Mouse (Mus musculus): ENCODE measurements around the gene Sesn2. TPM values are rescaled to one million over a fixed set of nuclear protein-coding genes. Genes with fewer than 3 reads are reported as not detected.

Sesn2 gene
- polyA plus RNA-seq, 1 experiment from 2014 or later, result 6.4 TPM

- no peaks in the 10 kb centered on the region for H3K27me3 ChIP-seq (replicated peaks; ENCODE audit: control insufficient read depth, insufficient read depth, low read length)
- DNase-seq (ENCODE audit: low spot score) (peak; percentile 98), ATAC-seq (ENCODE audit: low read depth) (peak; percentile 89)
- no peaks in the 10 kb centered on the region for H3K9me3 ChIP-seq (ENCODE audit: control insufficient read depth, low read length)
- 0% methylated on average over 63 of the region's 63 CpGs for WGBS
- H3K4me2 ChIP-seq (ENCODE audit: low read depth, low read length), result peak within 1 kb of the TSS; percentile 92
- peak within 1 kb of the TSS; percentile 70 for H3K4me3 ChIP-seq (ENCODE audit: low read depth, low read length)
- peak within 1 kb of the TSS; percentile 94 for H3K27ac ChIP-seq (replicated peaks; ENCODE audit: low read depth, low read length)
- peaks cover 14% of the 10 kb centered on the region for H3K4me1 ChIP-seq (ENCODE audit: control insufficient read depth, insufficient read depth, low read length)
- peaks cover 32% of the 10 kb centered on the region for H3K36me3 ChIP-seq (ENCODE audit: control insufficient read depth, insufficient read depth, low read length)
- H3K9ac ChIP-seq (ENCODE audit: low read depth, low read length), result peak within 1 kb of the TSS; percentile 89
These were observed 22.9 kb upstream of the Sesn2 start, which contains the start of gene Atpif1 for GRCm38 (mm10) chr4:132532981-132533916. Gene Atpif1, minus strand, starts transcription at chr4:132533659.

- H3K4me2 ChIP-seq (ENCODE audit: low read depth, low read length), result peak overlapping the region; percentile 92
- H3K4me1 ChIP-seq (ENCODE audit: control insufficient read depth, insufficient read depth, low read length), result peaks cover 14% of the 10 kb centered on the region
- peak overlapping the region; percentile 70 for H3K4me3 ChIP-seq (ENCODE audit: low read depth, low read length)
- DNase-seq (ENCODE audit: low spot score) (peak; percentile 25), ATAC-seq (ENCODE audit: low read depth) (peak; percentile 19; the same call in 1 of the 2 replicates)
- peaks cover 24% of the 10 kb centered on the region for H3K36me3 ChIP-seq (ENCODE audit: control insufficient read depth, insufficient read depth, low read length)
- H3K9ac ChIP-seq (ENCODE audit: low read depth, low read length), result peak overlapping the region; percentile 89
- H3K27me3 ChIP-seq (replicated peaks; ENCODE audit: control insufficient read depth, insufficient read depth, low read length), result no peaks in the 10 kb centered on the region
- H3K27ac ChIP-seq (replicated peaks; ENCODE audit: low read depth, low read length), result peak overlapping the region; percentile 94
- H3K9me3 ChIP-seq (ENCODE audit: control insufficient read depth, low read length), result no peaks in the 10 kb centered on the region
- 15% methylated on average over 5 of the region's 5 CpGs for WGBS
These were observed 22.2 kb upstream of the Sesn2 start for GRCm38 (mm10) chr4:132532496-132532895.

DNA sequence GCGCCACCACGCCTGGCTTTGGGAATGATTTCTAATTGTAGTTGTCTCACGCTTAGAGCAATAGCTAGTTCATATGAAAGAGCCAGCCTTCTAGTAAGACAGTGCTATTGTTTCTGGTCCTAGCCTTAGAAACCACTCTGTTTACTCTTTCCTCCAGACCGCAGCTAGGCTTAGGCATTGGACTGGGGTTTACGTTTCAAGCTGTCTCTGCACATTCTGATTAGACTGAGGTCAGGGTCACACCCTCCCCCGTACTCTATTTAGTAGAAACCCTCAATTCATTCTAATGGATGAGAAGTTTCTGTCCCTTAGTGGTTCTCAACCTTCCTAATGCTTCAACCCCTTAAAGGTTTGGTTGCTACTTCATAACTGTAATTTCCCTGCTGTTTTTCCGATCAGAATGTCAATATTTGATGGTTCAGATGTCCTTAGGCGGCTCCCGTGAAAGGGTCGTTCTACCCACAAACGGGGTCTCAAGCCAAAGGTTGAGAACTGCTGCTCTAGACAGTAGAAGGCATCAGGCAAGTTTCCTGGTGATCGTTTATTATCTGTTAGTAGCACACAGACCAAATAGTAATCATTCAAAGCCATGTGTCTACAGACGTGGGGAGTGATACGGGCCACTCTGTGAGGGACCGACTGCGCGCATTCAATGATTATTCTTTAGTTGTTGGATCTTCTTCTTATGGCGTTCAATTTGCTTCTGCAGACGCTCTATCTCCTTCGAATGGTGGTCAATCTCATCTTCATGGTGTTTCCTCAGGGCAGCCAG lies 19.9 kb upstream of the Sesn2 start:
- DNase-seq (ENCODE audit: low spot score) (no peak), ATAC-seq (ENCODE audit: low read depth) (no peak)
- Histone ChIP-seq H3K4me1 (ENCODE audit: control insufficient read depth, insufficient read depth, low read length) (peaks cover 7% of the 10 kb centered on the region; the same call in 1 of the 2 replicates), H3K9ac (ENCODE audit: low read depth, low read length) (no peak overlapping the region), H3K4me2 (ENCODE audit: low read depth, low read length) (no peak overlapping the region), H3K9me3 (ENCODE audit: control insufficient read depth, low read length) (no peaks in the 10 kb centered on the region), H3K27me3 (replicated peaks; ENCODE audit: control insufficient read depth, insufficient read depth, low read length) (no peaks in the 10 kb centered on the region), H3K36me3 (ENCODE audit: control insufficient read depth, insufficient read depth, low read length) (peaks cover 24% of the 10 kb centered on the region), H3K4me3 (ENCODE audit: low read depth, low read length) (no peak overlapping the region), H3K27ac (replicated peaks; ENCODE audit: low read depth, low read length) (no peak overlapping the region)
- WGBS, result 94% methylated on average over 20 of the region's 20 CpGs

- peaks cover 11% of the 10 kb centered on the region for H3K4me1 ChIP-seq (ENCODE audit: control insufficient read depth, insufficient read depth, low read length)
- no peaks in the 10 kb centered on the region for H3K9me3 ChIP-seq (ENCODE audit: control insufficient read depth, low read length)
- 83% methylated on average over 4 of the region's 4 CpGs for WGBS
- no peak overlapping the region for H3K4me2 ChIP-seq (ENCODE audit: low read depth, low read length)
- H3K9ac ChIP-seq (ENCODE audit: low read depth, low read length), result no peak overlapping the region
- H3K36me3 ChIP-seq (ENCODE audit: control insufficient read depth, insufficient read depth, low read length), result peaks cover 24% of the 10 kb centered on the region
- no peaks in the 10 kb centered on the region for H3K27me3 ChIP-seq (replicated peaks; ENCODE audit: control insufficient read depth, insufficient read depth, low read length)
- no peak overlapping the region for H3K4me3 ChIP-seq (ENCODE audit: low read depth, low read length)
- H3K27ac ChIP-seq (replicated peaks; ENCODE audit: low read depth, low read length), result no peak overlapping the region
- ATAC-seq (ENCODE audit: low read depth) (no peak), DNase-seq (ENCODE audit: low spot score) (no peak)
These were observed 19.0 kb upstream of the Sesn2 start for GRCm38 (mm10) chr4:132529344-132529743.

GRCm38 (mm10) chr4:132527917-132528522 lies 17.7 kb upstream of the Sesn2 start:
- 86% methylated on average over 8 of the region's 8 CpGs for WGBS
- peaks cover 24% of the 10 kb centered on the region for H3K36me3 ChIP-seq (ENCODE audit: control insufficient read depth, insufficient read depth, low read length)
- no peak overlapping the region for H3K9ac ChIP-seq (ENCODE audit: low read depth, low read length)
- H3K27ac ChIP-seq (replicated peaks; ENCODE audit: low read depth, low read length), result no peak overlapping the region
- peak; percentile 23 for DNase-seq (ENCODE audit: low spot score)
- H3K4me3 ChIP-seq (ENCODE audit: low read depth, low read length), result no peak overlapping the region
- H3K9me3 ChIP-seq (ENCODE audit: control insufficient read depth, low read length), result no peaks in the 10 kb centered on the region
- ATAC-seq (ENCODE audit: low read depth), result no peak
- H3K27me3 ChIP-seq (replicated peaks; ENCODE audit: control insufficient read depth, insufficient read depth, low read length), result no peaks in the 10 kb centered on the region
- H3K4me1 ChIP-seq (ENCODE audit: control insufficient read depth, insufficient read depth, low read length), result peaks cover 12% of the 10 kb centered on the region
- H3K4me2 ChIP-seq (ENCODE audit: low read depth, low read length), result no peak overlapping the region

DNA sequence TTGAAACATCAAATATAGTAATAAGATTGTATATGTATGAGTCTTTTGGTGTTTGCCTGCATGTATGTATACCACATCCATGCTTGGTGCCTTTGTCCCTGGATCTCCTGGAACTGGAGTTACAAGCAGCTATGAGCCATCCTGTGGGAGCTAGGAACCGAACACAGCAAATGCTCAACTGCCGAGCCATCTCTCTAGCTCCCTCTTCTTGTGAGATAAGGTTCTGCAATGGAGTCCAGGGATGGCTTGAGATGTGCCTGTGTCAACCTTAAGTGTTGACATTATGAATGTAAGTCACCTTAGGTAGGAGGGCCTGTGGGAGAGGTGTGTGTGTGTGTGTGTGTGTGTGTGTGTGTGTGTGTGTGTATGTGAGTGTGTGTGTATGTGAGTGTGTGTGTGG lies 16.4 kb upstream of the Sesn2 start:
- H3K4me2 ChIP-seq (ENCODE audit: low read depth, low read length), result no peak overlapping the region
- H3K4me1 ChIP-seq (ENCODE audit: control insufficient read depth, insufficient read depth, low read length), result peaks cover 7% of the 10 kb centered on the region
- H3K9ac ChIP-seq (ENCODE audit: low read depth, low read length), result no peak overlapping the region
- 45% methylated on average over 2 of the region's 2 CpGs for WGBS
- ATAC-seq (ENCODE audit: low read depth), result no peak
- no peak for DNase-seq (ENCODE audit: low spot score)
- no peaks in the 10 kb centered on the region for H3K27me3 ChIP-seq (replicated peaks; ENCODE audit: control insufficient read depth, insufficient read depth, low read length)
- no peaks in the 10 kb centered on the region for H3K9me3 ChIP-seq (ENCODE audit: control insufficient read depth, low read length)
- H3K36me3 ChIP-seq (ENCODE audit: control insufficient read depth, insufficient read depth, low read length), result peaks cover 22% of the 10 kb centered on the region
- H3K27ac ChIP-seq (replicated peaks; ENCODE audit: low read depth, low read length), result no peak overlapping the region
- no peak overlapping the region for H3K4me3 ChIP-seq (ENCODE audit: low read depth, low read length)

- Histone ChIP-seq H3K9me3 (ENCODE audit: control insufficient read depth, low read length) (no peaks in the 10 kb centered on the region), H3K9ac (ENCODE audit: low read depth, low read length) (no peak overlapping the region), H3K4me1 (ENCODE audit: control insufficient read depth, insufficient read depth, low read length) (peaks cover 7% of the 10 kb centered on the region), H3K27ac (replicated peaks; ENCODE audit: low read depth, low read length) (peak overlapping the region; percentile 44), H3K4me3 (ENCODE audit: low read depth, low read length) (no peak overlapping the region), H3K36me3 (ENCODE audit: control insufficient read depth, insufficient read depth, low read length) (peaks cover 5% of the 10 kb centered on the region), H3K27me3 (replicated peaks; ENCODE audit: control insufficient read depth, insufficient read depth, low read length) (no peaks in the 10 kb centered on the region), H3K4me2 (ENCODE audit: low read depth, low read length) (no peak overlapping the region)
- WGBS, result 50% methylated on average over 6 of the region's 6 CpGs
- ATAC-seq (ENCODE audit: low read depth) (0 out of 2 replicates have a peak, but pooled peaks have one; percentile 34), DNase-seq (ENCODE audit: low spot score) (peak; percentile 56)
These were observed 14.5 kb upstream of the Sesn2 start for GRCm38 (mm10) chr4:132524808-132525207.

- H3K9me3 ChIP-seq (ENCODE audit: control insufficient read depth, low read length), result no peaks in the 10 kb centered on the region
- H3K27me3 ChIP-seq (replicated peaks; ENCODE audit: control insufficient read depth, insufficient read depth, low read length), result no peaks in the 10 kb centered on the region
- ATAC-seq (ENCODE audit: low read depth) (peak; percentile 53; the same call in 1 of the 2 replicates), DNase-seq (ENCODE audit: low spot score) (peak; percentile 40)
- peaks cover 7% of the 10 kb centered on the region for H3K4me1 ChIP-seq (ENCODE audit: control insufficient read depth, insufficient read depth, low read length)
- H3K4me2 ChIP-seq (ENCODE audit: low read depth, low read length), result 0 out of 2 replicates have a peak overlapping the region, but pooled peaks have one; percentile 12
- no peak overlapping the region for H3K4me3 ChIP-seq (ENCODE audit: low read depth, low read length)
- peak overlapping the region; percentile 44 for H3K27ac ChIP-seq (replicated peaks; ENCODE audit: low read depth, low read length)
- 0 out of 2 replicates have a peak overlapping the region, but pooled peaks have one; percentile 14 for H3K9ac ChIP-seq (ENCODE audit: low read depth, low read length)
- peaks cover under 1% of the 10 kb centered on the region; the same call in 1 of the 2 replicates for H3K36me3 ChIP-seq (ENCODE audit: control insufficient read depth, insufficient read depth, low read length)
- WGBS, result 26% methylated on average over 11 of the region's 11 CpGs
These were observed 14.0 kb upstream of the Sesn2 start for GRCm38 (mm10) chr4:132524321-132524741.

All from embryonic facial prominence, embryonic 14.5 days (tissue).